Mouse (Mus musculus) forebrain, embryonic 12.5 days (tissue): ENCODE measurements around the gene Efna5. TPM values are rescaled to one million over a fixed set of nuclear protein-coding genes. Genes with fewer than 3 reads are reported as not detected.

ENCODE experiments used
- ATAC-seq: fragments of 200-750 bp; cut with Nextera tagmentation; 2 replicates; pipeline ENCODE4 v1.8.0; 2017; ENCODE audit warnings: moderate TSS enrichment; ENCODE audit not compliant: low FRiP score
- H3K27ac ChIP-seq: fragments of 300-500 bp; sonication (generic); 2 replicates; pipeline ENCODE4 v1.5.1; 2016; ENCODE audit warnings: mild to moderate bottlenecking
- H3K27me3 ChIP-seq: fragments of 300-500 bp; sonication (generic); 2 replicates; pipeline ENCODE4 v1.6.1; 2016; ENCODE audit warnings: mild to moderate bottlenecking
- H3K36me3 ChIP-seq: fragments of 300-500 bp; sonication (generic); replicated peaks from 2 replicates; pipeline ENCODE4 v1.6.1; 2016; ENCODE audit warnings: mild to moderate bottlenecking
- H3K4me1 ChIP-seq: fragments of 300-500 bp; sonication (generic); 2 replicates; pipeline ENCODE4 v1.6.1; 2016
- H3K4me2 ChIP-seq: fragments of 300-500 bp; sonication (generic); 2 replicates; pipeline ENCODE4 v1.6.1; 2016; ENCODE audit warnings: mild to moderate bottlenecking, moderate library complexity
- H3K4me3 ChIP-seq: fragments of 300-500 bp; sonication (generic); replicated peaks from 2 replicates; pipeline ENCODE4 v1.5.1; 2016; ENCODE audit warnings: mild to moderate bottlenecking
- H3K9ac ChIP-seq: fragments of 300-500 bp; sonication (generic); 2 replicates; pipeline ENCODE4 v1.6.1; 2016; ENCODE audit warnings: mild to moderate bottlenecking
- H3K9me3 ChIP-seq: fragments of 300-500 bp; sonication (generic); 2 replicates; pipeline ENCODE4 v1.6.1; 2016
- WGBS: fragments of 180-500 bp; shearing (Covaris S2); methylation state at CpG from one replicate; pipeline ENCODE4 v1.1.7; 2016; 5-methylcytosine and 5-hydroxymethylcytosine counted together
- polyA plus RNA-seq: library from polyadenylated mRNA; unstranded; fragments of >200 nt; fragmentation: Nextera tagmentation; extraction: Ambion mirVana; gene quantifications from 2 replicates; pipeline ENCODE4 v1.2.1, GENCODE M21; 2016

The Efna5 gene
- polyA plus RNA-seq, 1 experiment from 2014 or later: 45.7 TPM

DNA sequence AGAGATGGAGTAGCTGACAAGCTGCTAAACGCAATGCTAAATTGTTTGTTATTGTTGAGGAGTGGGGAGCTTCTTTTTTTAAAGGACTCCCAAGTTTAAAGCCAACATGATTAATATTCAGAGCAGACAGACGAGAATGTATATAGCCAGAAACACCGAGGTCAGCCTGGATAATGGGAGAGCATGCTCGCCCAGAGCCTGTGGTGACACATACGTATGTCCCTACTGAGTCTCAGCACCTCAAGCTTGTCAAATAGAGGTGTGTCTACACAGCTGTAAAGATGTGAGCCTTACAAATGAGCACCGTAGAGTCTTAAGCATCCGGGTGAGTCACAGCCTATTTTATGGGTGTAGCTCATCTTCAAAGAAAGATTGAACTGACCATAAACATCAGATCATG lies 318.7 kb downstream of the Efna5 start:
- ATAC-seq: no peak
- no peaks in the 10 kb centered on the region for H3K9me3 ChIP-seq
- no peak overlapping the region for H3K27ac ChIP-seq
- H3K27me3 ChIP-seq: 0 out of 2 replicates have a peak, but pooled peaks cover 3% of the 10 kb centered on the region
- H3K4me1 ChIP-seq: no peaks in the 10 kb centered on the region
- 74% methylated on average over 7 of the region's 7 CpGs for WGBS
- no peaks in the 10 kb centered on the region for H3K36me3 ChIP-seq
- no peak overlapping the region for H3K9ac ChIP-seq
- no peak overlapping the region for H3K4me2 ChIP-seq
- H3K4me3 ChIP-seq: no peak overlapping the region

- no peak for ATAC-seq
- Histone ChIP-seq H3K9ac (no peak overlapping the region), H3K4me2 (no peak overlapping the region), H3K27me3 (no peaks in the 10 kb centered on the region), H3K36me3 (no peaks in the 10 kb centered on the region), H3K4me3 (no peak overlapping the region), H3K4me1 (peaks cover 4% of the 10 kb centered on the region), H3K27ac (no peak overlapping the region), H3K9me3 (no peaks in the 10 kb centered on the region)
- 48% methylated on average over 6 of the region's 6 CpGs for WGBS
Measured at GRCm38 (mm10) chr17:62557215-62557614, 323.9 kb downstream of the Efna5 start.
